Mouse (Mus musculus) thymus, postnatal 25 days (tissue): ENCODE data around the gene 4930467E23Rik.
"Not testable (repeated sequence)": the region's sequence is repeated elsewhere in the genome, so short reads cannot be mapped to it uniquely, and the experiment has no call there.

Source experiments
- DNase-seq: peaks from one replicate; pipeline ENCODE4 v3.0.0; 2022

4930467E23Rik gene

GRCm38 (mm10) chr8:19781328-19782114, 52.1 kb downstream of the 4930467E23Rik start:
- DNase-seq, result not testable (repeated sequence)

DNA sequence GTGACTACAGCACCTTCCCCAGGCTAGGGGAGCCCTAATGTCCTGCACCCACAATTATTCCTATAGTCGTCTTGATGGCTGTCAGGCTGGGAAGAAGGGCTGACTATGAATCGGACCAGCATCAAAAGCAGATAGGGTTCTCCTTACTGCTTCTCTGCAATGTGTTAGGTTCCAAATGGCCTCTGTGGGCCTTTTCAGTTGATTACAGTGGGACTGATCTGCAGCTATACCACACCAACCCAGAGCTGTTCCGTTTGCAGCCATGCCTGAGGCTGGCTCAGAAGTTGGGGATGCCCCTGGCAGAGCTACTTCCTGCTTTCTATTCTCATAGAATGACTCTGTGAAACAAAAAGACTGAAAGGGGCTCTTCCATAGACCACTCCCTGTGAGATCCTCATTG, 53.4 kb downstream of the 4930467E23Rik start:
- not testable (repeated sequence) for DNase-seq

GRCm38 (mm10) chr8:19783860-19784259, 54.5 kb downstream of the 4930467E23Rik start:
- DNase-seq, result not testable (repeated sequence)

DNA sequence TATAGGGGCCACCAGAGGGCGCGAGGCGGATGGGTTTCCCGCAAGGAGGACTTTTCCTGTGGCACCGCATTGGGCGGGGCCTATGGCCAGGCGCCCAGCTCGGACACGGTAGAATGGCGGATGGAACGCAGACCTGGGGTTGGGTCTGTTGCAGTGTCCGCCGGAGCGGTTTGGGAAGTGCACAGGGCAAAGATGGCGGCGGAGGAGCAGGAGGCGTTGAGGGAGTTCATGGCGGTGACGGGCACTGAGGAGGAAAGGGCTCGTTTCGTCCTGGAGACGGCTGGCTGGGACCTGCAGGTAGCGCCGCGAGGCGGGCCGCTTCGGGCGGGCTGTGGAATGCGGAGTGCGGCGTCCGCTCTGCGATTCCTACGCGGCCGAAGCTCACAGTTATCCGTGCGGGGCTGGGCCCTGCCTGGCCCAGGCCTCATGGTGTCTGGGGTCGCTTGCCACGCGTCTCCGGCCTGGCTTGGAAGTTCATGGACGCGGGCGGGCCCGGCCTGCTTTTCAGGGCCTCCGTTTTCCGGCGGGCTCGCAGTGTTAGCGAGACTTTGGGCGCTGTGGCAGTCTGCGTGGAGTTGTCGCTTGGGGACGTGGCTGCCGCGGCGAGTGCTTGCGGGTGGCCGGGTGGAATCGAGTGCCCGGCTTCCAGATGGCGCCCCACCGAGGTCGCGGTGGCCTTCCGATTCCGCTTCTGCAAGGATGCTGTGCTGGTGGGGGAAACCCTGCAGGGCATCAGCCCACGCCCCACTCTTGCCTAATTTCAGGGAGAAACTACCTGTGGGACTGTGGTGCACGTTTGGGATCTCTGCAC, 55.4 kb downstream of the 4930467E23Rik start:
- DNase-seq, result peak; percentile 98

DNA sequence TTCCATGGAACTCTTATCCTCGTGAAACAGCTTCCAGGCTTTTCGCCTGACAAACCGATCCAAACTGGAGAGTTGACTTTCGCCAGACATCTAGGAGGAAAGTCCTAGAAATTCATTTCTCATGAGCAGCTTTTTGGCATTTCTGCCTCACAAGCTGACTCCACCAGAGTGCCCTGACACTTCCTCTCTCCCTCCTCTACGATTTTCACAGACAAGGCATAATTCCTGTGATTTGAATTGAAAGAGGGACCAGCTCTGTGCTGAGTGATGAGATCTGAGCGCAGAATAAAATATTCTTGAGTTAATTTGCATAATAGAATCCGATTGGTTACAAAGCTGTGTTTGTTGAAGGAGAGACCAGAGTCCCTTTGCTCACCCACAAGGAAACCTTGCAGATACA, 63.3 kb downstream of the 4930467E23Rik start:
- DNase-seq, result not testable (repeated sequence)
